15 mouse cellular contexts compared by ENCODE assay signal in genomic region chr3:28531294-28531956, GRCm38 (mm10).
DNase-seq lines count a peak whose midpoint lies in the region; ATAC-seq lines count a peak whose summit lies in the region.
"Had no signal": no experiment of that assay in that cellular context is flagged by ENCODE, and none has a peak within 500 bp of the region (broad histone marks: within the 10 kb centered on the region; RNA-seq: fewer than 3 reads in every experiment).

No protein-coding gene starts in this region.

- H3K36me3 ChIP-seq in midbrain, embryonic 13.5 days = 0 out of 2 replicates have a peak, but pooled peaks cover 3% of the 10 kb centered on the region
- H3K36me3 ChIP-seq in midbrain, embryonic 14.5 days (ENCODE audit: control insufficient read depth, insufficient read depth, low read length) = no peaks in the 10 kb centered on the region
- H3K36me3 ChIP-seq in forebrain, embryonic 16.5 days (ENCODE audit: control insufficient read depth, insufficient read depth) = no peaks in the 10 kb centered on the region
- H3K36me3 ChIP-seq: liver, embryonic 12.5 days; neural tube, embryonic 12.5 days had no signal

- no peak overlapping the region for H3K4me2 ChIP-seq in midbrain, embryonic 13.5 days (replicated peaks)
- H3K4me2 ChIP-seq in midbrain, embryonic 14.5 days (ENCODE audit: low read length) = no peak overlapping the region
- no peak overlapping the region for H3K4me2 ChIP-seq in forebrain, embryonic 16.5 days (ENCODE audit: low read length)
- H3K4me2 ChIP-seq: liver, embryonic 12.5 days; neural tube, embryonic 12.5 days had no signal

- no peaks in the 10 kb centered on the region for H3K27me3 ChIP-seq in midbrain, embryonic 13.5 days
- H3K27me3 ChIP-seq in midbrain, embryonic 14.5 days (ENCODE audit: control insufficient read depth, insufficient read depth, low read length) = no peaks in the 10 kb centered on the region
- no peaks in the 10 kb centered on the region for H3K27me3 ChIP-seq in forebrain, embryonic 16.5 days (replicated peaks; ENCODE audit: control insufficient read depth, insufficient read depth, low read length)
- H3K27me3 ChIP-seq: liver, embryonic 12.5 days; neural tube, embryonic 12.5 days had no signal

- H3K9ac ChIP-seq in midbrain, embryonic 13.5 days (replicated peaks) = no peak overlapping the region
- H3K9ac ChIP-seq in midbrain, embryonic 14.5 days (replicated peaks; ENCODE audit: low read length) = no peak overlapping the region
- no peak overlapping the region for H3K9ac ChIP-seq in forebrain, embryonic 16.5 days (replicated peaks; ENCODE audit: low read depth, low read length)
- H3K9ac ChIP-seq: liver, embryonic 12.5 days; neural tube, embryonic 12.5 days had no signal

- H3K4me3 ChIP-seq in midbrain, embryonic 13.5 days (replicated peaks) = no peak overlapping the region
- no peak overlapping the region for H3K4me3 ChIP-seq in midbrain, embryonic 14.5 days (replicated peaks; ENCODE audit: low read depth, low read length)
- no peak overlapping the region for H3K4me3 ChIP-seq in forebrain, embryonic 16.5 days (replicated peaks; ENCODE audit: low read length)
- H3K4me3 ChIP-seq: gastrocnemius, adult 2 months; liver, embryonic 12.5 days; neural tube, embryonic 12.5 days had no signal

- 76% methylated on average over 15 of the region's 15 CpGs for WGBS in midbrain, embryonic 13.5 days
- WGBS in midbrain, embryonic 14.5 days = 79% methylated on average over 15 of the region's 15 CpGs
- 73% methylated on average over 15 of the region's 15 CpGs for WGBS in forebrain, embryonic 16.5 days

- ATAC-seq in frontal cortex, adult (ENCODE audit: low TSS enrichment) = peak; percentile 82
- 0 out of 2 replicates have a peak, but pooled peaks have one; percentile 50 for ATAC-seq in midbrain, embryonic 13.5 days
- no peak for ATAC-seq in midbrain, embryonic 14.5 days (ENCODE audit: low FRiP score, low TSS enrichment)
- peak; percentile 41; the same call in 1 of the 2 replicates for ATAC-seq in forebrain, embryonic 16.5 days
- ATAC-seq: liver, embryonic 12.5 days had no signal

- no peak for DNase-seq in frontal cortex, postnatal 14 days (ENCODE audit: low spot score in 2 of 2)
- DNase-seq in midbrain, embryonic 14.5 days = no peak
- DNase-seq in telencephalon, adult 2 months (ENCODE audit: low read depth, low spot score) = peak; percentile 71
- DNase-seq in ovary, postnatal 14 days (ENCODE audit: low spot score) = no peak
- DNase-seq in thymus, adult 18-20 months = no peak
- DNase-seq: B cell, adult 2 months; gastrocnemius, adult 2 months; heart, postnatal 10 days; kidney, postnatal 14 days had no signal

- H3K4me1 ChIP-seq in midbrain, embryonic 13.5 days (replicated peaks) = no peaks in the 10 kb centered on the region
- no peaks in the 10 kb centered on the region for H3K4me1 ChIP-seq in midbrain, embryonic 14.5 days (ENCODE audit: control insufficient read depth, insufficient read depth, low read length)
- peaks cover 13% of the 10 kb centered on the region for H3K4me1 ChIP-seq in forebrain, embryonic 16.5 days (replicated peaks; ENCODE audit: control insufficient read depth, insufficient read depth, low read length)
- H3K4me1 ChIP-seq: liver, embryonic 12.5 days; neural tube, embryonic 12.5 days had no signal

- H3K27ac ChIP-seq in midbrain, embryonic 13.5 days = peak overlapping the region; percentile 19; the same call in 1 of the 2 replicates
- no peak overlapping the region for H3K27ac ChIP-seq in midbrain, embryonic 14.5 days (replicated peaks; ENCODE audit: low read depth, low read length)
- H3K27ac ChIP-seq in forebrain, embryonic 16.5 days (ENCODE audit: low read length) = peak overlapping the region; percentile 44
- H3K27ac ChIP-seq: gastrocnemius, adult 2 months; liver, embryonic 12.5 days; macrophage; neural tube, embryonic 12.5 days had no signal

- no peaks in the 10 kb centered on the region for H3K9me3 ChIP-seq in midbrain, embryonic 13.5 days
- no peaks in the 10 kb centered on the region for H3K9me3 ChIP-seq in midbrain, embryonic 14.5 days (ENCODE audit: control insufficient read depth, low read length)
- H3K9me3 ChIP-seq in forebrain, embryonic 16.5 days (ENCODE audit: control insufficient read depth, low read length) = no peaks in the 10 kb centered on the region
- H3K9me3 ChIP-seq: liver, embryonic 12.5 days; neural tube, embryonic 12.5 days had no signal
